Mouse (Mus musculus) megakaryocyte progenitor cell, adult 5-6 weeks (primary cell): ENCODE measurements around the gene Iqgap3. TPM values are rescaled to one million over a fixed set of nuclear protein-coding genes. Genes with fewer than 3 reads are reported as not detected.

Experiments used
- ATAC-seq: replicated peaks from 2 replicates; pipeline ENCODE4 v1.8.0; 2016; ENCODE audit warnings: mild to moderate bottlenecking, moderate TSS enrichment, inconsistent platforms; ENCODE audit not compliant: poor library complexity
- total RNA-seq, 2 experiments: library from RNA; stranded (forward) in 1 of 2; stranded (reverse) in 1 of 2; fragments of 157-497, 149-512 nt in 1 of 2; fragments of 200-1000 nt in 1 of 2; gene quantifications; 2 replicates each; pipeline versions ENCODE4 v1.2.3 to v1.2.4; 2015 to 2017

Gene Iqgap3
- 14.1 and 14.2 TPM in 2 replicates for total RNA-seq (2015)
- 21.4 and 22.0 TPM in 2 replicates for total RNA-seq (2017)

DNA sequence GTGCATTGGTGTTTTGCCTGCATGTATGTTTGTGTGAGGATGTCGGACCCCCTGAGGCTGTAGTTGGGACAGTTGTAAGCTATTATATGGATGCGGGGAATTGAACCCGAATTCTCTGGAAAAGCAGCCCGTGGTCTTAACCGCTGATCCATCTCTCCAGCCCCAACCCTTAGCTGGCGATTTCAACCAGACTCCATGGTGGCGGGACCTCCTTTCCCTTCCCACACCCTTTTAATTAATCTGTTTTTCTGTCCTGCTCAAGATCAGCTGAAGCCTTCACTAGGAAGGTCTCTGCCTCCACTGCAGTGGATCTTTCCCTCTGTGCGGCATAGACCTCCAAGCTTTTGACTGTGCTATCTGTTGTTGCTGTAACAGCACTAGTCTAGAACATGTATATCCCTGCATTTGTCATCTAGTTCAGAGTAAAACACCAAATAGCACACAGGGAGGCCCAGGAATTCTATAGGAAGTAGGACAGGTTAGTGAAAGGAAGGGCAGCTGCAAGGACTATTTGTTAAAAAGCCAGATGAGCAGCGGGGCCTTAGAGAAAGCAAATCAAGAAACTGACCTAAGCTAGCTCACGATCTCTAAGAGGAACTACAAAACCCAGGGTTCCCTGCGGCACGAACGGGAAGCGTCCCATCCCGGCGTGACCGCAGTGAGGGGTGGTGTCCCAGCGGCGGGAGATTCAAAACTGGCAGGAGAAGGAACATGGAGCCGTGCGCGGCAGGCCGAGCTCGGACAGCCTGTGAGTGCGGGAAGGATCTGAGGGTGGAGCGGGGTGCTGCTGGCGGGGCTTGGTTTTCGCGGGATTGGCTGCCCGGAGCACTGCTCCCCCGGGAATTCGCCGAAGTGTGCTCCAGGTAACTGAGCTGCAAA lies at the start of gene Iqgap3:
TSS of gene Iqgap3 (plus strand) at position 627 of the 879 bp plus-strand sequence.
- ATAC-seq = peak; percentile 95

DNA sequence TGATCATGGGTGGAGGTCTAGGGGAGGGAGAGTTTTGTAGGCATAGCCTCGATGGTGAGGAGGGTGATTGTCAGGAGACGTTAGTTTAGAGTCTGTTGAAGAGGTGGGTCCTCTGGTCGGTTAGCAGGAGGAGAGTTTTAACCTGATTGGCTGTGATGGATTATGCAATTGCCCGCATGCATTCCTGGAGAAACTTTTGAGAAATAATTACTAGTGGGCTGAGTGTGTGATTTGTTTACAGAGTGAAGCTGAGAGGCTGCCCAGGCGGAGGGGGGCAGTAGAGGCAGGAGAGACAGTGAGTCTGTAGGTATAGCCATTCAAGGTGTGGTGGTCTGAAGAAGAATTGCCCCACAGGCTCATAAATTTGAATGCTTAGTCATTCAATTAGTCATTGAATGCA lies 48.3 kb upstream of the Iqgap3 start:
- ATAC-seq = no peak

DNA sequence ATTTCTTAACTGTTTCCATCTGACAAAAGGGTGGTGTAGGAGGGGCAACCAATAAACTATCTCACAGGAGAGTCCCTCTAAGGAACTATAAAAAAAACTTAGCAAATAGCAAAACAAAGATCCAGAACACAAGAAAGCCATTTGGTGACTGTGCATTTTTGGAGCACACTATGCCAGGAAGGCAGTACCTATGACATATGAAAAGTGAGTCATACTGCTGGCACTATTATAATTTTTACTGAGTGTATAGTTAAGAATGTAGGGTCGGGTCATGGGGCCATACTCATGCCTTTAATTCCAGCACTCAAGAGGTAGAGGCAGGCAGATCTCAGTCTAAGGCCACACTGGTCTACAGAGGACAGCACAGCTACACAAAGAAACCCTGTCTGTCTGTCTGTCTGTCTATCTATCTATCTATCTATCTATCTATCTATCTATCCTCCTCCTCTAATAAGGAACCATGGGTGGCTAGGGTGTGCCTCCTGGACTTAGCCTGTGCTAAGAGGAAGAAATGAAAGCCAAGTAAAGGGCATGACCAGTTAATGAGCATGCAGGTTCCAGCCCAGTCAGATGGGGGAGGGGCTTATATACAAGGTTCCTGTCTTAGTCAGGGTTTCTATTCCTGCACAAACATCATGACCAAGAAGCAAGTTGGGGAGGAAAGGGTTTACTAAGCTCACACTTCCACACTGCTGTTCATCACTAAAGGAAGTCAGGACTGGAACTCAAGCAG lies 46.0 kb upstream of the Iqgap3 start:
- no peak for ATAC-seq

DNA sequence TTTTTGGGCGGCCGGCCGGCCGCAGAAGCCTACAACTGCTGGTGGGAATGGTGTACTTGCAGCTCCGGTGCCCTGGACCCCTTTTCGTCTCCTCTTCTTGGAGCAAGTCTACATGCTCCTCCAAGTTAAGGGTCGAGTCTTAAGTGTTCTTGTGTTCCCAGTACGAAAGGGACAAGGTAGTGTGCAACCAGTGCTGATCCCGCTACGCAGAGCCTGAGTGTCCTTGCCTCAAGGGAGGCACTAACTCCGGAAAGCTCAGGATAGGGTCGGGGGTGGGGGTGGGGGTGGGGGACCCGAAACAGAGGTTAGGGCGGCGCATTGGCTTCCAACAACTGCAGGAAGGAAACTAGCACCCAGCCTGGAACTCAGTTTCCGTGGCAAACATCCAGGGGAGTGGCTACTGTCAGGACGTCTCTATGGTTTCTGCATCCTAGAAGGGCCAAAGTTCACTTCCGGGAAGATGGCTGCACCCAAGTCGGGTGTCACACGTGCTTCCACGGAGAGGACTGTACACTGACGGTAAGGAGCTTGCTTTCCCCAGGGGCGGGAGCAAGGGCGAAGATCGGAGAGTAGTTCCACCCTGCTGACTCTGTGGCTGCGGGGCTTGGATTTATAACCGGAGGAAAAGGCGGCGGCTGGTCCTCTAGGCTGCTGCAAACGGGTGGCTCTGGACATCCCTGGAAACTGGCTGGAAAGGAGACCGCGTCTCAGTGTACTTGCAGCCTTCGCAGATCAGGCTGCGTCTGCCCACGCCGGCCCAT lies 38.9 kb upstream of the Iqgap3 start, which contains the start of gene Gpatch4:
TSS of gene Gpatch4 (plus strand) at position 448 of the 761 bp plus-strand sequence.
- ATAC-seq = peak; percentile 100

DNA sequence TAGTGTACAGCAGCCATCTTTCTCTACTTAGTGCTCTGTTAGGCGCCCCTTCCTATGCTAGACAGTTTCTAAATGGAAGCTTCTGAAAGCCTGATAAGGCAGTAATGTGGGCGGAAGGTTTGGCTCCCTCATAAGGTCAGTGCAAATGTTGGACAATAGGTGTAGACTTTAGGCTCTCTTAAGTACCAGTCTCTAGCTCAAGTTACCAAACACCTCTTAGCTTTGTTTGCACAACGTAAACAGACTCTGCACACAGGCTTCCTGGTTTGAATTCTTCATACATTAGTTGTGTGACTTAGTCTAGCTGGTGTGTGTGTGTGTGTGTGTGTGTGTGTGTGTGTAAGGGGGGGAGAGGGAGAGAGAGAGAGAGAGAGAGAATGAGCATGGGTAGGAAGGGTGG lies 32.2 kb upstream of the Iqgap3 start:
- no peak for ATAC-seq

DNA sequence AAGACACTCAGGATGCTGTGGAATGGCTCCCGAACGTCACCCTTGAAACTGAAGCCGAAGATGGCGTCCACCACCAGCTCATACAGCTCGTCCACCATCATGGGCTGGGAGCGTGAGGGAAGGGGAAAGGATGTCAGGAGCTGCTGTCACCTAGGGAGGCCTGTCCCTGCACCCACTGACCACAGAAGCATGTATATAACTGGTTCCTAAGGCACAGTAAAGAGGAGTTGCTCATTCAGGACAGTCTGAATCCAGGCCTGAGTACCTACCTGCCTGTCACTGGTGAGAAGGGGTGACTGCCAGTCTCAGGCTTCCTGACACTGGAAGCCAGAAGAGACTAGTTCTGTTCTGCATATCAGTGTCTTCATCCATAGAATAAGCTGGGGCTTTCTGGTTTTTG lies 24.7 kb upstream of the Iqgap3 start:
- ATAC-seq = no peak

DNA sequence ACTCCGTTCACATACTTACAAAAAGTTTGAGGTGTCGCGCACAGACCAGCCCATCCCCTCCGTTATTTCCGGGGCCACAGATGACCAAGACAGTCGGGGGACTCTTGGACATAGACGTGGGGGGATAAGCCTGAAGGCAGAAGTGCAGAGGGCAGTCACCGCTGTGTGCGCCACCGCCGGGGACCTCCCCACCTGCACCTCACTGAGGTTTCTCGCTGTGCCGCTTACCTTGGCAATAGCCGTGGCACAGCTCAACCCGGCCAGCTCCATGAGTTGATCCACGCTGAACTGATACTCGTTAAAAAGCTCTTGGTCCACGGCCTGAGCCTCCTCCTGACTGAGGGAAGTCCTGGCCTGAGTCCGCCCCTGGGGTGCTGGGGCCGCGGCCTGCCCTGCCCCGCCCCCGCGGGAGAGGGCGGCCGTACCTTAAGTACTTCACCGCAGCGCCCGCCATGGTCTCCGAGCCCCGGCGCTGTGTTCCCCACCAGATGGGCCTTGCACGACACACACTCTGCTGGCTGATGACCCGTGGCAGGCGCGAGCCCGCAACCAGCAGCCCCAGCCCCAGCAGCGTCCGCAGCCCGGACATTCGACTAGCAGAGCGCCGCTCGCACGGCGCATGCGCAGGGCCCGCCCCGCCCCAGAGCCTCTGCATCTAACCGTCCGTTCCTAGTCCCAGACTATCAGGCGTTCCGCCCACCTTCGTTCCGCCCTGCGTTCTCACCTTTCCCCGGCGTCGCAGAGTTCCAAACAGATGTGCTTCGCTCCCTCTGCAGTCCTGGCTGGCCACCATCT lies 23.7 kb upstream of the Iqgap3 start, which contains the start of gene Naxe:
TSS of gene Naxe (minus strand) at position 594 of the 795 bp plus-strand sequence.
- ATAC-seq = peak; percentile 92

DNA sequence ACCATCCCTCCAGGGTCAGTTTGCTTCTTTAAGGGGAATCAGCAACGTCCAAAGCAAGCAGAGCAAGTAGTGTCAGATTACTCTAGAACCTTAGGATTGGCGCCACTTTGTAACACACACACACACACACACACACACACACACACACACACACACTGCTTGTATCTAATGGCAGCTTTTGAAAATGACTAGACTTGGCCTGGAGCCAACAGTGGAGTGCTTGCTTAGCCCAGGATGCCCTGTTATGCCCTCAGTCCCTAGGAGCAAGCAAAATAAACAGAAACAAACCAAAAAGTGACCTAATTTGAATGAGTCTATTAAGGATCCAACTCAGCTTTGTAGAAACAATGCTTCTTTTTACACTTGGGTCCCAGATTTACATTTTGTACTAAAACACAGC lies 13.4 kb upstream of the Iqgap3 start:
- no peak for ATAC-seq

DNA sequence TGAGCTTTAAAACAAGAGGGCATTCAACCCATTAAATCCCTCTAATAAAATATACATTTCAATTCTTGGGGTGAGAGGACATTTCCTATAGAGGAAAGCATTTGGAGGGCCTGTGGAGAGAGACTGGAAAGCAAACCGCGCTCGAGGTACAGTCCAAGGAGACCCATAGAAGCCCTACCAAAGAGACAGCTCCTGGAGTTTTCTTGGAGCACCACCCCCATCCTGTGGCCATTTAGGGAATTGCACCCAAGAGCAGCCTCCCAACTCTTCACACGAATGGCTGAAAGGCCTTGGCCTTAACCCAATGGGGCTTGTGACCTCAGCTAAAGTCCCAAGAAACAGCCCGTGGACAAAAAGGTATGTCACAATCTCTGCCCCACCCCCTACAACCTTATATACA lies 10.0 kb upstream of the Iqgap3 start:
- peak; percentile 98 for ATAC-seq

DNA sequence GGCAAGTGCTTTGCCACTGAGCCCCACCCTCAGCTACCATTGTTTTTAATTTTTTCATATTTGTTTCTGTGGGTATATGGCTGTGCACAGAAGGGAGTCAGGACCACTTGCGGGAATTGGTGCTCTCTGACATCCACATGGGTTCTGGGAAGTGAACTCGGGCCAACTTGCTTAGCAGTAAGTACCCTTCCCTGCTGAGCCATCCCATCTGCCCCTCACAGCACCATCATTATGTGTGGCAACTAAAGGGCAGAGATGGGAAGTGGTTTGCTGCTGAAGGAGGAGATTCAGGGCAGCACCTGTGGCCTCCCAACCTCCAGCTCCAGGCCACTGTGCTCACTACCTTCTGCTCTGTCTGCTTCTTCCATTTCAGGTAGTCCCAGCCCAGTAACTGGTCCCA lies 8.1 kb upstream of the Iqgap3 start:
- no peak for ATAC-seq

DNA sequence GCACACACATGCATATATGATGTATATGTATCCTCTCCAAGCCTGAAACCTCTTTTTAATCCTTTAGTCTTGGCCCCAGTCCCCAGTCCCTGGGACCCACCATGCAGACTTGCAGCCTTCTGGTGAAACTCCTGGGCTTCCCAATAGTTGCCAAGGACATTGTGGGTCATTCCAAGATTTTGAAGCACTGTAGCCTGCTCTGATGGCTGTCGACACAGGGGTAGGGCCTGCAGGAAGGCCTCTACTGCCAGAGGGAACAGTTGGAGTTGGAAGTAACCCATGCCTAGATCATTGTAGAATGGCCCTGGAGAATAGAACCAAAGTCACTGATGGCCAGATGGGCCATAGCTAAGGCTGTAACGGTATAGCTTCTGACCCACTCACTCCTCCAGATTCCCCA lies 7.4 kb upstream of the Iqgap3 start:
- ATAC-seq = no peak

DNA sequence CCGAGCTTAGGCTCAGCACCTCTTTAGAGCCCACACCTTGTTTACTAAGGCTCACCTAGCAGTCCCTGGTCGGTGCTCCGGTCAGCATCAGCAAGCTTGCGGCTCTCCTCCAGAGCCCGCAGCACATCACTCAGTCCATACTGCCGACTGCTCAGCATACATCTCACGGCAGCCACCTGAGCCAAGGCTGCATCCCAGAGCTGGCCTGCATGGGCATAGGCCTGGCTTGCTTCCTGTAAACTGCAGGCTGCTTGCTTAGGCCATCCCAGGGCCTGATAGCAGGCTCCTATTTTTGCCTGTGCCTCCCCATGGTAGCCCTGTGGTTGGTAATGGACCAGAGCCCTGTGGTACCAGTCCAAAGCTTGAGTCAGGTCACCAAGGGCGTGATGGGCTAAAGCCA lies 7.0 kb upstream of the Iqgap3 start:
- ATAC-seq = no peak

DNA sequence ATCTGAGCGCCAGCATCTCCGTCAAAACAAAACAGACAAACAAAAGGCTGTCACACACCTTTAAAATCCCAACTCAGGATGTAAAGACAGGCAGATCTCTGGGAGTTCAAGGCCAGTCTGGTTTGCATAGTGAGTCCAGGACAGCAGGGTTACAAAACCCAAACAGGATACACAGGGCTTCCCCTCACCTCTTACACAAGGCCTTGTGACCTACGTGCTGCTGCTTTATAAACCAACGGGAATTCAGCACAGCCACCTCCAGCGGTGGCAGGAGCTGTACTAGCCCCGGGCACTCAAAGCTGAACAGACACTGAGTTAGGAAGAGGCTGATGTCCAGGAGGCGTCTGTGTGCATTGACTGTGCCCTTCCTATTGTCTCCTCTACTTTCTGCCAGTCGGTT lies 4.3 kb upstream of the Iqgap3 start:
- ATAC-seq = peak; percentile 68

DNA sequence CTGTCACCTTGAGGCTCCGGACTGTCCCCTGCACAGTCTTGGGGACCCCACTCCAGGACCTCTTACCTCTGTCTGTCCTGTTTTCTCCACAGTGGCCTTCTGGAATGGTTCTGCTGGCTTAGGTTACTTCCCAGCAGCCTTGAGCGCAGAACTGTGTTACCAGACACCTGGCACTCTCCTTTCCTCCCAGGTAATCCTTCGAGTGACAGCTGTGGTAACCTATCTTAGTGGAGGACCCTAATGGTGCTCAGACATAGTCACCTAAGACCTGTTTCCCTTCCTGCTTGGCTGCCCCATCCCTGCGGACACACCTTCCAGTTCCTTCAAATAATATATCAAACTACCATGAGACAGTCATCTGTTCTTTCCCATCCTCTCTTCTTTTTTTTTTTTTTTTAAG lies 3.6 kb upstream of the Iqgap3 start, which contains the start of gene Ttc24:
TSS of gene Ttc24 (minus strand) at position 101 of the 400 bp plus-strand sequence.
- ATAC-seq = no peak

DNA sequence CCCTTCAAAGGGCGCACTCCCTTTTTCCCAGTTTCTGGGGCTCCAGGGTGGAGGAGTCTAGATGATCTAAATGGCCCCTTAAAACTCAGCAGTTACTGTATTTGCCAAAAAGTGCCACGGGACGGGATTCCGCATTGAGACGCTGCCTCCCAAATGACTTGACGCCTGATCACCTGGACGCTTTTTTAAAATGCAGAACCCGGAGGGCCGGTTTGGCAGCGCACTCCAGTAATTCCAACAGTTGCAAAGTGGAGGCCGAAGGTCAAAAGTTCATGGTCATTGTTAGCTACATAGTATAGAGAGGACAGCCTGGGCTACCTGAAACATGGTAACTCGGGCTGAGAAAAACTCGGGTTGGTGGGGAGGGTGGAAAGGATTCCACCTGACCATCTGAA lies 450 bp downstream of the Iqgap3 start:
- no peak for ATAC-seq

DNA sequence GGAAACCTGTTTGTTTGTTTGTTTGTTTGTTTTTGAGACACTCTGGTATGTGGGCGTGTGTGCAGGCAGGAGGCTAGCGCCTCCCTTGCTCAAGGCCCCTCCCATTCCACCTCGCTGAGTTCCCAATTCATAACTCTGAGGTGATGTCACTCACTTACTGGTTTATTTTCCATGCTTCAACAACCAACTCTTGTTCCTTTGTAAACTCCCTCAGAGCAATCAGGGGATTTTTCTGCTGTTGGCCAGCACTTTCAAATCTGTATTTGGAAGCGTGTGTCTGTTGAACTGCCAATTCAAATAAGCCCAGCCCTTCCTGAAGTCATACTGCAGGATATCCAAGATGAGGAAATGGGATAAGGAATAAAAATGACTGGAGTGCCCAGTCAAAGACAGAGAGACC lies 892 bp downstream of the Iqgap3 start:
- ATAC-seq = peak; percentile 91

DNA sequence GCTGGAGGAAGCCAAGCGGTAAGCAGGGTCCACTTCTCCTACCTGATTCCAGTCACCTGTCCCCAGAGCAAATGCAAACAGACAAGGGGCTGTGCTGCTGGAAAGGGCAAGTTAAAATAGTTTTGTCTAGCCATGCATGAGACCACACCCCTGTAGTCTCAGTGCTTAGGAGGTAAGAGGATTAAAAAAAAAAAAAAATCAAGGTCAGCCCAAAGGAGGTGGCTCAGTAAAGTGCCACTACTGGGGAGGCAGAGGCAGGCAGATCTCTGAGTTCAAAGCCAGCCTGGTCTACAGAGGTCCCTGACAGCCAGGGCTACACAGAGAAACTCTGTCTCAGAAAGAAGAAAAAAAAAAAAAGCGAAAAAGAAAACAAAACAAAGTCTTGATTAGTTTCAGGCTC lies 2.2 kb downstream of the Iqgap3 start:
- no peak for ATAC-seq

DNA sequence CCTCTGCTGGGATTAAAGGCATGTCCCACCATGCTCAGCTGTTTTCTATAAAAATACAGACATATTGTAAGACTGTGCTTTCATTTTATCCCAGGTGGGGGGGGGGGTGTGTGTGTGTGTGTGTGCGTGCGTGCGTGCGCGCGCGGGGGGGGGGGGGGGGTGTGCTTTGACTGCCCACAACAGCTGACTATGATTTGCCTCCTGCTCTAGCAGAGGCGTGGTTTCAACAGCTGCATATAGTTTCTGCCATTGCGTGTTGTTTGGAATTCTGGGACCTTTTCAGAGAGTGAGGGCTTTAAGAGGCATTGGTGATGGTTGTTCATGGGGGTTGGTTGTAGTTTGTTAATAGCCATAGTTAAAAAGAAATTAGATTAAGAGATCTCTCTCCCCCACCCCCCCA lies 3.7 kb downstream of the Iqgap3 start:
- no peak for ATAC-seq

DNA sequence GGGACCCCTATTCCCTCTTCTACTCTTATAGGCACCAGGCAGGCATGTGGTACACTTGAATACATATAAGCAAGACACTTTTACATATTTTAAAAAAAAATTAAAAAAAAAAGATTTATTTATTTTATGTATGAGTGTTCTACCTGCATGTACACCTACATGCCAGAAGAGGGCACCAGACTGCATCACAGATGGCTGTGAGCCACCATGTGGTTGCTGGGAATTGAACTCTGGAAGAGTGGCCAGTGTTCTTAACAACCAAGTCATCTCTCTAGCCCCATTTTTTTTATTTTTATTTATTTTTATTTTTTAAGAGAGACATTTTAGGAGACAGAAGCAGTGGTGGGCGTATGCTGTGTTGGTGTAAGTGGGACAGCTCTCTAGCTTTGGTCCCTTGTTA lies 5.9 kb downstream of the Iqgap3 start:
- peak; percentile 54; the same call in 1 of the 2 replicates for ATAC-seq

DNA sequence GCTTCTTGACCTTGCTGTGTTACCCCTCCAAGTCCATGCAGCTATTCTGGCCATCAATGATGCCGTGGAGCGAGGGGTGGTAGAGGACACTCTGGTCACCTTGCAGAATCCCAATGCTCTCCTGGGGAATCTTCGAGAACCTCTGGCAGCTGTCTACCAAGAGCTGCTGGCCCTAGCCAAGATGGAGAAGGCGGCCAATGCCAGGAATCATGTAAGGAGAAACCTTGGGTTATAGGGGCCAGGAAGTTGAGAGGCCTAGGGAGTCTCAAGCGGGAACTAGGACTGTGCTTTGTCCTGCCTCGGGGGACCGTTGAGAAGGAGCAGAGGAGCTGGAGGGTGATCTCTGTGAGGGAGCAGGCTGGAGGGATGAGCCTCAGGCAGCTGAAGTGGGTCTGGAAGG lies 8.3 kb downstream of the Iqgap3 start:
- no peak for ATAC-seq
